Mouse (Mus musculus): ENCODE data around the gene Ankrd9. TPM values are rescaled to one million over a fixed set of nuclear protein-coding genes. Genes with fewer than 3 reads are reported as not detected.
A peak's percentile ranks its signal among the peaks of the same experiment; 100 is the strongest.

The Ankrd9 gene
- polyA plus RNA-seq, 1 experiment from 2014 or later: 25.1 TPM

GRCm38 (mm10) chr12:110953443-110953842 lies 25.4 kb downstream of the Ankrd9 start:
- no peak for TF ChIP-seq EP300 (optimal IDR thresholded peaks at IDR 0.05)
- TF ChIP-seq CTCF (IDR thresholded peaks at IDR 0.05; ENCODE audit: low read depth): no peak
- no peaks in the 10 kb centered on the region for H3K9me3 ChIP-seq (ENCODE audit: control insufficient read depth, low read length)
- peak overlapping the region; percentile 69 for H3K27ac ChIP-seq (replicated peaks)
- no peak overlapping the region for H3K4me2 ChIP-seq (replicated peaks; ENCODE audit: low read depth)
- WGBS: 74% methylated on average over 3 of the region's 3 CpGs
- no peaks in the 10 kb centered on the region for H3K4me1 ChIP-seq (replicated peaks; ENCODE audit: control insufficient read depth, insufficient read depth)
- H3K4me3 ChIP-seq (ENCODE audit: low read depth, low read length): no peak overlapping the region
- ATAC-seq (ENCODE audit: low FRiP score, low TSS enrichment): peak; percentile 64
- peaks cover 4% of the 10 kb centered on the region; the same call in 1 of the 2 replicates for H3K36me3 ChIP-seq (ENCODE audit: control insufficient read depth, insufficient read depth, low read length)
- H3K27me3 ChIP-seq (ENCODE audit: control insufficient read depth, insufficient read depth, low read length): no peaks in the 10 kb centered on the region
- no peak for DNase-seq (ENCODE audit: low spot score)
- no peak overlapping the region for H3K9ac ChIP-seq (ENCODE audit: low read length)

DNA sequence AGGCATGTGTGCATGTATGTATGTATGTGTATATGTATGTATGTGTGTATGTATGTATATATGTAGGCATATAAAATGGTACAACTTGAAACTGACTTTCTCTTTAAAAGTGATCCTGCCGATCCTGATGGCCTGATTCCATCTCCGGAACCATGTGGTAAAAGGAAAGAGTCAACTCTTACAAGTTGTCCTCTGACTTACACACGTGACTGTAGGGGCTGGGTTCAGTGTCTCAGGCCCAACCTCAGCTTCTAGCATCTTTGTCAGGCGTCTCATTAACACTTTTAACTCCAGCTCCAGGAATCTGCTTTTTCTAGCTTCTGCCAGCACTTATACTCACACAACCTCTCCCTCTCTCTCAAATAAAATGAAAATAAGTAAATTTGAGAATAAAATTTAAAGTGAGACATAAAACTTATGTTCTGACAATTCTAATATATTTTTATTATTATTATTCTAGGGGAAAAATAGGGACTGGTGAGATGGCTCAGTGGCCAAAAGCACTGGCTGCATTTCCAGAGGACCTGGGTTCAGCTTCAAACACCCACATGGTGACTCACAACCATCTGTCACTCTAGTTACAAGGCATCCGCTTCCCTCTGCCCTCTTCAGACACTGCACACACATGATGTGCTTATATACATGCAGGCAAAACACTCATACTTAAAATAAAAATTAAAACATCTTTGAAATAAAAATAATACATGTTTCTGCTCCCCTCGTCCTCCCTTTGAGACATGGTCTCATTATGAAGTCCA lies 26.0 kb downstream of the Ankrd9 start:
- DNase-seq (ENCODE audit: low spot score): no peak
- TF ChIP-seq CTCF (IDR thresholded peaks at IDR 0.05; ENCODE audit: low read depth) (no peak), EP300 (optimal IDR thresholded peaks at IDR 0.05) (no peak)
- Histone ChIP-seq H3K4me2 (replicated peaks; ENCODE audit: low read depth) (no peak overlapping the region), H3K4me1 (replicated peaks; ENCODE audit: control insufficient read depth, insufficient read depth) (no peaks in the 10 kb centered on the region), H3K4me3 (ENCODE audit: low read depth, low read length) (no peak overlapping the region), H3K9me3 (ENCODE audit: control insufficient read depth, low read length) (no peaks in the 10 kb centered on the region), H3K27ac (replicated peaks) (peak overlapping the region; percentile 69; the same call in 1 of the 2 replicates), H3K9ac (ENCODE audit: low read length) (no peak overlapping the region), H3K27me3 (ENCODE audit: control insufficient read depth, insufficient read depth, low read length) (no peaks in the 10 kb centered on the region), H3K36me3 (ENCODE audit: control insufficient read depth, insufficient read depth, low read length) (peaks cover 6% of the 10 kb centered on the region; the same call in 1 of the 2 replicates)
- no peak for ATAC-seq (ENCODE audit: low FRiP score, low TSS enrichment)
- 76% methylated on average over 6 of the region's 6 CpGs for WGBS

- Histone ChIP-seq H3K4me2 (replicated peaks; ENCODE audit: low read depth) (no peak overlapping the region), H3K4me1 (replicated peaks; ENCODE audit: control insufficient read depth, insufficient read depth) (no peaks in the 10 kb centered on the region), H3K36me3 (ENCODE audit: control insufficient read depth, insufficient read depth, low read length) (peaks cover 10% of the 10 kb centered on the region; the same call in 1 of the 2 replicates), H3K27ac (replicated peaks) (no peak overlapping the region), H3K4me3 (ENCODE audit: low read depth, low read length) (no peak overlapping the region), H3K9me3 (ENCODE audit: control insufficient read depth, low read length) (no peaks in the 10 kb centered on the region), H3K9ac (ENCODE audit: low read length) (no peak overlapping the region), H3K27me3 (ENCODE audit: control insufficient read depth, insufficient read depth, low read length) (no peaks in the 10 kb centered on the region)
- no peak for ATAC-seq (ENCODE audit: low FRiP score, low TSS enrichment)
- 80% methylated on average over 7 of the region's 7 CpGs for WGBS
- no peak for DNase-seq (ENCODE audit: low spot score)
- TF ChIP-seq CTCF (IDR thresholded peaks at IDR 0.05; ENCODE audit: low read depth) (peak; percentile 38), EP300 (optimal IDR thresholded peaks at IDR 0.05) (no peak)
Observed at GRCm38 (mm10) chr12:110951236-110951635, 27.6 kb downstream of the Ankrd9 start.

GRCm38 (mm10) chr12:110950151-110950550 lies 28.7 kb downstream of the Ankrd9 start:
- 80% methylated on average over 4 of the region's 4 CpGs for WGBS
- Histone ChIP-seq H3K4me1 (replicated peaks; ENCODE audit: control insufficient read depth, insufficient read depth) (no peaks in the 10 kb centered on the region), H3K4me3 (ENCODE audit: low read depth, low read length) (no peak overlapping the region)

GRCm38 (mm10) chr12:110949410-110949809 lies 29.4 kb downstream of the Ankrd9 start:
- H3K36me3 ChIP-seq (ENCODE audit: control insufficient read depth, insufficient read depth, low read length): peaks cover 12% of the 10 kb centered on the region; the same call in 1 of the 2 replicates
- no peak overlapping the region for H3K4me2 ChIP-seq (replicated peaks; ENCODE audit: low read depth)
- H3K27me3 ChIP-seq (ENCODE audit: control insufficient read depth, insufficient read depth, low read length): no peaks in the 10 kb centered on the region
- no peak overlapping the region for H3K27ac ChIP-seq (replicated peaks)
- H3K9ac ChIP-seq (ENCODE audit: low read length): no peak overlapping the region
- 95% methylated on average over 1 of the region's 1 CpGs for whole genome bisulfite sequencing
- no peak overlapping the region for H3K4me3 ChIP-seq (ENCODE audit: low read depth, low read length)
- TF ChIP-seq CTCF (IDR thresholded peaks at IDR 0.05; ENCODE audit: low read depth) (no peak), EP300 (optimal IDR thresholded peaks at IDR 0.05) (no peak)
- DNase-seq (ENCODE audit: low spot score) (no peak), ATAC-seq (ENCODE audit: low FRiP score, low TSS enrichment) (no peak)
- H3K9me3 ChIP-seq (ENCODE audit: control insufficient read depth, low read length): no peaks in the 10 kb centered on the region
- no peaks in the 10 kb centered on the region for H3K4me1 ChIP-seq (replicated peaks; ENCODE audit: control insufficient read depth, insufficient read depth)

More at GRCm38 (mm10) chr12:110950151-110950550, 28.7 kb downstream of the Ankrd9 start:
- Histone ChIP-seq H3K9ac (ENCODE audit: low read length) (no peak overlapping the region), H3K36me3 (ENCODE audit: control insufficient read depth, insufficient read depth, low read length) (peaks cover 10% of the 10 kb centered on the region; the same call in 1 of the 2 replicates), H3K27ac (replicated peaks) (no peak overlapping the region), H3K27me3 (ENCODE audit: control insufficient read depth, insufficient read depth, low read length) (no peaks in the 10 kb centered on the region), H3K4me2 (replicated peaks; ENCODE audit: low read depth) (no peak overlapping the region), H3K9me3 (ENCODE audit: control insufficient read depth, low read length) (no peaks in the 10 kb centered on the region)
- TF ChIP-seq CTCF (IDR thresholded peaks at IDR 0.05; ENCODE audit: low read depth): no peak
- no peak for TF ChIP-seq EP300 (optimal IDR thresholded peaks at IDR 0.05)
- no peak for DNase-seq (ENCODE audit: low spot score)
- ATAC-seq (ENCODE audit: low FRiP score, low TSS enrichment): no peak

- Histone ChIP-seq H3K9ac (ENCODE audit: low read length) (no peak overlapping the region), H3K4me2 (replicated peaks; ENCODE audit: low read depth) (no peak overlapping the region), H3K4me1 (replicated peaks; ENCODE audit: control insufficient read depth, insufficient read depth) (no peaks in the 10 kb centered on the region), H3K4me3 (ENCODE audit: low read depth, low read length) (no peak overlapping the region), H3K27me3 (ENCODE audit: control insufficient read depth, insufficient read depth, low read length) (no peaks in the 10 kb centered on the region), H3K36me3 (ENCODE audit: control insufficient read depth, insufficient read depth, low read length) (peaks cover 12% of the 10 kb centered on the region; the same call in 1 of the 2 replicates), H3K9me3 (ENCODE audit: control insufficient read depth, low read length) (no peaks in the 10 kb centered on the region), H3K27ac (replicated peaks) (no peak overlapping the region)
- no peak for DNase-seq (ENCODE audit: low spot score)
- TF ChIP-seq CTCF (IDR thresholded peaks at IDR 0.05; ENCODE audit: low read depth) (no peak), EP300 (optimal IDR thresholded peaks at IDR 0.05) (no peak)
- ATAC-seq (ENCODE audit: low FRiP score, low TSS enrichment): no peak
- 95% methylated on average over 3 of the region's 3 CpGs for WGBS
Observed at GRCm38 (mm10) chr12:110948910-110949201, 30.0 kb downstream of the Ankrd9 start.

Data from stomach, postnatal 0 days (tissue).